Mouse (Mus musculus) neural tube, embryonic 14.5 days (tissue): ENCODE measurements around the gene Ttc21a. TPM values are rescaled to one million over a fixed set of nuclear protein-coding genes. Genes with fewer than 3 reads are reported as not detected.

Source experiments
- ATAC-seq: fragments of 200-750 bp; cut with Nextera tagmentation; 2 replicates; pipeline ENCODE4 v1.8.0; 2017; ENCODE audit warnings: low read depth, mild to moderate bottlenecking, moderate TSS enrichment, moderate library complexity
- H3K27ac ChIP-seq: fragments of 300-500 bp; sonication (generic); 2 replicates; pipeline ENCODE4 v1.5.1; 2014; ENCODE audit warnings: low read depth, mild to moderate bottlenecking, control low read depth, low read length, moderate library complexity, mixed read lengths
- H3K27me3 ChIP-seq: fragments of 300-500 bp; sonication (generic); 2 replicates; pipeline ENCODE4 v1.6.1; 2014; ENCODE audit warnings: low read length; ENCODE audit not compliant: control insufficient read depth, insufficient read depth
- H3K36me3 ChIP-seq: fragments of 300-500 bp; sonication (generic); 2 replicates; pipeline ENCODE4 v1.6.1; 2014; ENCODE audit warnings: low read length, mixed read lengths; ENCODE audit not compliant: control insufficient read depth, insufficient read depth
- H3K4me1 ChIP-seq: fragments of 300-500 bp; sonication (generic); 2 replicates; pipeline ENCODE4 v1.6.1; 2014; ENCODE audit warnings: low read length; ENCODE audit not compliant: control insufficient read depth, insufficient read depth
- H3K4me2 ChIP-seq: fragments of 300-500 bp; sonication (generic); 2 replicates; pipeline ENCODE4 v1.6.1; 2014; ENCODE audit warnings: mild to moderate bottlenecking, low read depth, low read length, control low read depth
- H3K4me3 ChIP-seq: fragments of 300-500 bp; sonication (generic); 2 replicates; pipeline ENCODE4 v1.5.1; 2014; ENCODE audit warnings: low read depth, low read length, control low read depth, mixed read lengths
- H3K9ac ChIP-seq: fragments of 300-500 bp; sonication (generic); replicated peaks from 2 replicates; pipeline ENCODE4 v1.6.1; 2014; ENCODE audit warnings: low read depth, mild to moderate bottlenecking, control low read depth, low read length, mixed read lengths
- H3K9me3 ChIP-seq: fragments of 300-500 bp; sonication (generic); 2 replicates; pipeline ENCODE4 v1.6.1; 2016; ENCODE audit warnings: low read length; ENCODE audit not compliant: control insufficient read depth
- WGBS: fragments of 180-500 bp; shearing (Covaris S2); extraction: QIAGEN DNeasy Blood & Tissue Kit; methylation state at CpG from one replicate; pipeline ENCODE4 v1.1.7; 2014; 5-methylcytosine and 5-hydroxymethylcytosine counted together
- polyA plus RNA-seq: library from polyadenylated mRNA; unstranded; fragments of >200 nt; fragmentation: Nextera tagmentation; extraction: Ambion mirVana; gene quantifications from 2 replicates; pipeline ENCODE4 v1.2.1, GENCODE M21; 2014

Ttc21a gene
- polyA plus RNA-seq, 1 experiment from 2014 or later, result 0.74 TPM

GRCm38 (mm10) chr9:119950434-119950833, 13.0 kb downstream of the Ttc21a start:
- no peak for ATAC-seq
- no peak overlapping the region for H3K27ac ChIP-seq
- H3K9me3 ChIP-seq, result no peaks in the 10 kb centered on the region
- no peak overlapping the region for H3K4me3 ChIP-seq
- H3K36me3 ChIP-seq, result no peaks in the 10 kb centered on the region
- H3K27me3 ChIP-seq, result no peaks in the 10 kb centered on the region
- H3K9ac ChIP-seq, result no peak overlapping the region
- H3K4me2 ChIP-seq, result no peak overlapping the region
- no peaks in the 10 kb centered on the region for H3K4me1 ChIP-seq
- 59% methylated on average over 6 of the region's 6 CpGs for WGBS

- H3K4me2 ChIP-seq, result no peak overlapping the region
- no peaks in the 10 kb centered on the region for H3K9me3 ChIP-seq
- H3K27me3 ChIP-seq, result no peaks in the 10 kb centered on the region
- ATAC-seq, result no peak
- H3K4me3 ChIP-seq, result no peak overlapping the region
- H3K27ac ChIP-seq, result no peak overlapping the region
- H3K36me3 ChIP-seq, result no peaks in the 10 kb centered on the region
- no peaks in the 10 kb centered on the region for H3K4me1 ChIP-seq
- H3K9ac ChIP-seq, result no peak overlapping the region
- 90% methylated on average over 9 of the region's 9 CpGs for WGBS
These were observed 14.0 kb downstream of the Ttc21a start for GRCm38 (mm10) chr9:119951388-119951787.

- Histone ChIP-seq H3K4me1 (no peaks in the 10 kb centered on the region), H3K9me3 (no peaks in the 10 kb centered on the region), H3K4me2 (no peak overlapping the region), H3K9ac (no peak overlapping the region), H3K27ac (no peak overlapping the region), H3K27me3 (no peaks in the 10 kb centered on the region), H3K36me3 (no peaks in the 10 kb centered on the region), H3K4me3 (no peak overlapping the region)
- ATAC-seq, result no peak
- WGBS, result 86% methylated on average over 9 of the region's 9 CpGs
These were observed 21.4 kb downstream of the Ttc21a start for GRCm38 (mm10) chr9:119958835-119959234.

- no peak for ATAC-seq
- Histone ChIP-seq H3K27ac (no peak overlapping the region), H3K27me3 (no peaks in the 10 kb centered on the region), H3K4me3 (no peak overlapping the region), H3K4me2 (no peak overlapping the region), H3K9me3 (no peaks in the 10 kb centered on the region), H3K36me3 (no peaks in the 10 kb centered on the region), H3K4me1 (no peaks in the 10 kb centered on the region), H3K9ac (no peak overlapping the region)
- 81% methylated on average over 4 of the region's 4 CpGs for WGBS
These were observed 24.8 kb downstream of the Ttc21a start for GRCm38 (mm10) chr9:119962216-119962615.

- peak; percentile 11; the same call in 1 of the 2 replicates for ATAC-seq
- H3K9ac ChIP-seq, result no peak overlapping the region
These were observed 25.7 kb downstream of the Ttc21a start for GRCm38 (mm10) chr9:119962987-119963667.

GRCm38 (mm10) chr9:119964206-119964605, 26.8 kb downstream of the Ttc21a start:
- ATAC-seq, result no peak
- no peak overlapping the region for H3K4me3 ChIP-seq
- no peaks in the 10 kb centered on the region for H3K36me3 ChIP-seq
- 81% methylated on average over 3 of the region's 3 CpGs for WGBS
- H3K9me3 ChIP-seq, result no peaks in the 10 kb centered on the region
- no peak overlapping the region for H3K4me2 ChIP-seq
- H3K9ac ChIP-seq, result no peak overlapping the region
- no peak overlapping the region for H3K27ac ChIP-seq
- no peaks in the 10 kb centered on the region for H3K4me1 ChIP-seq
- no peaks in the 10 kb centered on the region for H3K27me3 ChIP-seq

More at GRCm38 (mm10) chr9:119962987-119963667, 25.7 kb downstream of the Ttc21a start:
- H3K27me3 ChIP-seq, result no peaks in the 10 kb centered on the region
- H3K4me1 ChIP-seq, result no peaks in the 10 kb centered on the region
- H3K9me3 ChIP-seq, result no peaks in the 10 kb centered on the region
- H3K27ac ChIP-seq, result no peak overlapping the region
- H3K36me3 ChIP-seq, result no peaks in the 10 kb centered on the region
- no peak overlapping the region for H3K4me2 ChIP-seq
- H3K4me3 ChIP-seq, result no peak overlapping the region
- 12% methylated on average over 21 of the region's 21 CpGs for WGBS

- WGBS, result 78% methylated on average over 3 of the region's 3 CpGs
- ATAC-seq, result no peak
These were observed 27.8 kb downstream of the Ttc21a start for GRCm38 (mm10) chr9:119965186-119965585.

GRCm38 (mm10) chr9:119966221-119966910, 29.0 kb downstream of the Ttc21a start:
- no peaks in the 10 kb centered on the region for H3K9me3 ChIP-seq

More at GRCm38 (mm10) chr9:119965186-119965585, 27.8 kb downstream of the Ttc21a start:
- Histone ChIP-seq H3K27me3 (no peaks in the 10 kb centered on the region), H3K9me3 (no peaks in the 10 kb centered on the region), H3K4me3 (no peak overlapping the region), H3K9ac (no peak overlapping the region), H3K27ac (no peak overlapping the region), H3K36me3 (no peaks in the 10 kb centered on the region), H3K4me2 (no peak overlapping the region), H3K4me1 (no peaks in the 10 kb centered on the region)

GRCm38 (mm10) chr9:119969811-119970210, 32.4 kb downstream of the Ttc21a start:
- 84% methylated on average over 7 of the region's 7 CpGs for WGBS
- Histone ChIP-seq H3K4me2 (no peak overlapping the region), H3K36me3 (no peaks in the 10 kb centered on the region), H3K9ac (no peak overlapping the region), H3K27me3 (no peaks in the 10 kb centered on the region), H3K9me3 (no peaks in the 10 kb centered on the region), H3K27ac (no peak overlapping the region), H3K4me1 (peaks cover 9% of the 10 kb centered on the region), H3K4me3 (no peak overlapping the region)
- ATAC-seq, result no peak

More at GRCm38 (mm10) chr9:119966221-119966910, 29.0 kb downstream of the Ttc21a start:
- no peak for ATAC-seq
- no peak overlapping the region for H3K4me2 ChIP-seq
- H3K36me3 ChIP-seq, result no peaks in the 10 kb centered on the region
- H3K27me3 ChIP-seq, result no peaks in the 10 kb centered on the region
- no peak overlapping the region for H3K4me3 ChIP-seq
- H3K9ac ChIP-seq, result no peak overlapping the region
- H3K4me1 ChIP-seq, result peaks cover 9% of the 10 kb centered on the region
- whole genome bisulfite sequencing, result 90% methylated on average over 26 of the region's 26 CpGs
- H3K27ac ChIP-seq, result no peak overlapping the region
